Mouse (Mus musculus): ENCODE results near the gene Stmnd1. TPM values are rescaled to one million over a fixed set of nuclear protein-coding genes. Genes with fewer than 3 reads are reported as not detected.

The Stmnd1 gene
- polyA plus RNA-seq, 1 experiment from 2014 or later: not detected

DNA sequence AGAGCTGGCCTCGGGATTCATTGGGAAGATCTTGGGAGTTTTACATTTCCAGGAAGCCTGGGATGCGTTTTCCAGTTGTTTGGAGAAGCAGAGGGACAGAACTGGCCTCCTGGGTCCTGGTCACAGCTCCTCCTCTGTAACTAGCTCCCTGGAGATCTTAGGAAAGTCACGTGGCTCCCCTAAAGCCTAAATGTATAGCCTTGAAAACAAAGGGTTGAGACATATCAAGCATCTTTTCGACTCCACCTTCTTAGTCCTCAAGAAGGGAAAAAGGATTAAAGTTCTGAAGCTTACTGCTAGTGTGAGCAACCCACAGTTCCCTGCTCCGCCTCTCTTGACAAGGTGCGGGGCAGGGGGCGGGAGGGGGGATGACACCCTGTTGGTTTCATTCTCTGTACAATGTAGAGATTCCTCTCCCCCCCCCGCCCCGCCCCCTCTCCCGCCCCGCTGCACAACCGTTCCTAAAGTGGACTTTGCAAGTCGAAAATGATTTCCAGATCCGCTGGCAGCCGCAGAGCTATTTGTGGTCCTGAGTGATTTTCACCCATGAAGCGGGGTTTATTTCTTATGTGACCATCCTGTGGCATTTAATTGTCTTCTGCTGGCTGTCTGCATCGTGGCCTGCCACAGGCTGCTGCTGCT, 589 bp upstream of the Stmnd1 start:
- no peak overlapping the region for H3K27ac ChIP-seq (ENCODE audit: low read depth, low read length)
- H3K36me3 ChIP-seq (ENCODE audit: control insufficient read depth, insufficient read depth, low read length): no peaks in the 10 kb centered on the region
- H3K27me3 ChIP-seq (ENCODE audit: control insufficient read depth, insufficient read depth, low read length): no peaks in the 10 kb centered on the region
- 12% methylated on average over 14 of the region's 17 CpGs for WGBS
- 0 out of 2 replicates have a peak overlapping the region, but pooled peaks have one; percentile 6 for H3K4me3 ChIP-seq (ENCODE audit: low read depth, low read length)
- no peak for DNase-seq (ENCODE audit: low spot score)
- peaks cover 6% of the 10 kb centered on the region for H3K4me1 ChIP-seq (replicated peaks; ENCODE audit: control insufficient read depth, insufficient read depth, low read length)
- H3K9me3 ChIP-seq (ENCODE audit: control insufficient read depth, low read length): no peaks in the 10 kb centered on the region
- H3K4me2 ChIP-seq (replicated peaks; ENCODE audit: low read depth, low read length): peak overlapping the region; percentile 24
- no peak overlapping the region; the same call in 1 of the 2 replicates for H3K9ac ChIP-seq (ENCODE audit: low read depth, low read length)
- ATAC-seq (ENCODE audit: low FRiP score): no peak

DNA sequence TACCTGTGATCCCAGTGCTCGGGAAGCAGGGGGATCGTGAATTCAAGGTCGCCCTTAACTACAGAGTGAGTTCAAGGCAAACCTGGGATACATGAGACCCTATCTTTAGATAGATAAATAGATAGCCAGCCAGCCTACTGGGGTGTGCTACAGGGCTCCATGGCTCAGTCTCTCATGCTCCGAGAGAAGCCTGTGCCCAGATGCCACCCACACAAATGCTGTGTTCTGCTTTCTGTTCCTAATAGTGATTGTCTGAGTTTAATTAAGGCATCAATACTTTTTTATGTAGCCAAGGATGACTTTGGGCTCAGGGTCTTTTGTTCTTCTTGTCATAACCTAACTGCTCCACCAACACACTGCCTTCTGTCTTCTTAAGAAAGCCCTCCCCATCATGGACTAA, 2.2 kb downstream of the Stmnd1 start:
- Histone ChIP-seq H3K4me2 (replicated peaks; ENCODE audit: low read depth, low read length) (no peak overlapping the region), H3K4me1 (replicated peaks; ENCODE audit: control insufficient read depth, insufficient read depth, low read length) (peaks cover 6% of the 10 kb centered on the region; the same call in 1 of the 2 replicates), H3K4me3 (ENCODE audit: low read depth, low read length) (no peak overlapping the region), H3K9ac (ENCODE audit: low read depth, low read length) (no peak overlapping the region), H3K36me3 (ENCODE audit: control insufficient read depth, insufficient read depth, low read length) (no peaks in the 10 kb centered on the region), H3K9me3 (ENCODE audit: control insufficient read depth, low read length) (no peaks in the 10 kb centered on the region), H3K27ac (ENCODE audit: low read depth, low read length) (no peak overlapping the region), H3K27me3 (ENCODE audit: control insufficient read depth, insufficient read depth, low read length) (no peaks in the 10 kb centered on the region)
- DNase-seq (ENCODE audit: low spot score) (no peak), ATAC-seq (ENCODE audit: low FRiP score) (no peak)
- 85% methylated on average over 4 of the region's 4 CpGs for WGBS

DNA sequence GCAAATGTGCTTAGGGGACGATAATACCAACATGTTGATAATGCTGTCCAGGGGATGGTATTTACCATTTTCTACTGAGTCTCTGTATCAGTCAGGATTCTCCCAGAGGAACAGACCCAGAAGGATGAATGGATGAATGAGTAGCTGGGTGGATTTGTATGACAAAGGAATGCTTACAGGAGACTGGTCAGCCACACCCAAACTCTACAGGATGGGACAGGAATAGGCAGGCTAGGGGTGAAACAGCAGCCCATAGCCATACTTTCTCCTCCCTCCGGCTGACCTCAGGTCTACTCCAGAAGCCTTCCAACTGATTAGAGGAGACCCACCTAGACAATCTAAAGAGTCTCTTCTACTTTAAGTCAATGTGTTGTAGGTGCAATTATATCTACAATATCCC, 9.0 kb downstream of the Stmnd1 start:
- H3K4me1 ChIP-seq (replicated peaks; ENCODE audit: control insufficient read depth, insufficient read depth, low read length): no peaks in the 10 kb centered on the region
- no peak overlapping the region for H3K27ac ChIP-seq (ENCODE audit: low read depth, low read length)
- H3K9ac ChIP-seq (ENCODE audit: low read depth, low read length): no peak overlapping the region
- no peaks in the 10 kb centered on the region for H3K9me3 ChIP-seq (ENCODE audit: control insufficient read depth, low read length)
- no peak overlapping the region for H3K4me2 ChIP-seq (replicated peaks; ENCODE audit: low read depth, low read length)
- H3K36me3 ChIP-seq (ENCODE audit: control insufficient read depth, insufficient read depth, low read length): no peaks in the 10 kb centered on the region
- H3K4me3 ChIP-seq (ENCODE audit: low read depth, low read length): no peak overlapping the region
- DNase-seq (ENCODE audit: low spot score): no peak
- WGBS: 94% methylated on average over 2 of the region's 2 CpGs
- H3K27me3 ChIP-seq (ENCODE audit: control insufficient read depth, insufficient read depth, low read length): no peaks in the 10 kb centered on the region
- ATAC-seq (ENCODE audit: low FRiP score): no peak

DNA sequence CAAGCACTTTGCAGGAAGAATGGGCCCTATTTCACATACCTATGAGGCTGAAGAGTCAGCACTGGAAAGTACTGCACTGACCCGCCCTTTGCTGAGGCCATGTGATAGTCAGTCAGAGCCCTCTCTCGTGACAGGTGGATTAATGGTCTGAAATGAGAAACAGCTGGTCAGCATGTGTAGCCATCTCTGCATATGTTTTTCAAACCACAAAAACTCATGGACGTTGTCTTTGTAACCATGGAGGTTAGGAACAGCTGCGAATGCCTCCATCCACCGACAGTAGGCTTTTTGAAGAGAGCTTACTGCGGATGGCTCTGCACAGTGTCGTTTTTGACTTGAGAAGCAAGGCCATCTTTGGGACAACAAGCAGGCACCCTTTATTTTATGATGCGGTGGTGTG, 14.3 kb downstream of the Stmnd1 start:
- peak; percentile 6 for DNase-seq (ENCODE audit: low spot score)

DNA sequence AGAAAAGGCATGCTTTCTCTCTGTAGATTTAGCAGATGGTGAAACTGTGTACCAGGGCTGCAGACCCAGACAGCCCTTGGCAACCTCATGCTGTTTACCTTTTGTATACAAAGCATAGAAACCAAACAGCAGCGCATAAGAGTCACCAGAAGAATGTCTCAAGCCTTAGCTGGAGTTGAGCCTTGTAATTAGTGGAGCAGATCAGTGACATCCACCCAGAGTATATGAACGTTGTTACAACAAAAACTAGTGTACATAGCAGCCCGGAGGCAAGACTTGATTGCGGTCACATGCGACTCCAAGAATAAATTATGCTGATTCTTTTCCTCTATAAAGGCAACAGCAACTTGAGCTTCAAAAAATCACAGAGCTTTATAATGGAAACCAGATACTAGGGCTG, 14.9 kb downstream of the Stmnd1 start:
- no peak overlapping the region for H3K4me2 ChIP-seq (replicated peaks; ENCODE audit: low read depth, low read length)
- H3K27ac ChIP-seq (ENCODE audit: low read depth, low read length): no peak overlapping the region
- ATAC-seq (ENCODE audit: low FRiP score): no peak
- no peak overlapping the region for H3K9ac ChIP-seq (ENCODE audit: low read depth, low read length)
- no peak for DNase-seq (ENCODE audit: low spot score)
- H3K36me3 ChIP-seq (ENCODE audit: control insufficient read depth, insufficient read depth, low read length): no peaks in the 10 kb centered on the region
- 83% methylated on average over 5 of the region's 5 CpGs for WGBS
- no peaks in the 10 kb centered on the region for H3K9me3 ChIP-seq (ENCODE audit: control insufficient read depth, low read length)
- no peak overlapping the region for H3K4me3 ChIP-seq (ENCODE audit: low read depth, low read length)
- no peaks in the 10 kb centered on the region for H3K27me3 ChIP-seq (ENCODE audit: control insufficient read depth, insufficient read depth, low read length)
- no peaks in the 10 kb centered on the region for H3K4me1 ChIP-seq (replicated peaks; ENCODE audit: control insufficient read depth, insufficient read depth, low read length)

More for the DNA sequence above, 14.3 kb downstream of the Stmnd1 start:
- no peak overlapping the region for H3K4me2 ChIP-seq (replicated peaks; ENCODE audit: low read depth, low read length)
- no peak overlapping the region for H3K9ac ChIP-seq (ENCODE audit: low read depth, low read length)
- H3K27ac ChIP-seq (ENCODE audit: low read depth, low read length): no peak overlapping the region
- no peaks in the 10 kb centered on the region for H3K9me3 ChIP-seq (ENCODE audit: control insufficient read depth, low read length)
- 64% methylated on average over 8 of the region's 8 CpGs for WGBS
- H3K4me1 ChIP-seq (replicated peaks; ENCODE audit: control insufficient read depth, insufficient read depth, low read length): no peaks in the 10 kb centered on the region
- no peaks in the 10 kb centered on the region for H3K36me3 ChIP-seq (ENCODE audit: control insufficient read depth, insufficient read depth, low read length)
- H3K4me3 ChIP-seq (ENCODE audit: low read depth, low read length): no peak overlapping the region
- ATAC-seq (ENCODE audit: low FRiP score): no peak
- H3K27me3 ChIP-seq (ENCODE audit: control insufficient read depth, insufficient read depth, low read length): no peaks in the 10 kb centered on the region

DNA sequence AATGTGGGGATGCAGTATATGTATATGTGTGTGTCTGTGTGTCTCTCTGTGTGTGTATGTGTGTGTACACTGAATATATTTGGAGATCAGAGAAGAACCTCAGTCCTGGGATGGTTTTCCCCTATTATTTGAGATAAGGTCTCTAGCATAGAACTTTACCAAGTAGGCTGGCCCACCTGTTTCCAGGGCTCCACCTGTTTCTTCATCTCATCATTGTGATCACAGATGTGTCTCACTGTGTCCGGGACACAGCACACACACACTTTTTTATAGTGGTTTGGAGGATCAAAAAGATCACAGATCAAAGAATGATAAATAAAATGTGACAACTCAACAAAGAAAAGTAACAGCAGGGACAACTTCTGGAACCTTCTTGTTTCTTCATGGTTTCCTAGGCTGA, 17.0 kb downstream of the Stmnd1 start:
- Histone ChIP-seq H3K4me1 (replicated peaks; ENCODE audit: control insufficient read depth, insufficient read depth, low read length) (no peaks in the 10 kb centered on the region), H3K27ac (ENCODE audit: low read depth, low read length) (no peak overlapping the region), H3K36me3 (ENCODE audit: control insufficient read depth, insufficient read depth, low read length) (no peaks in the 10 kb centered on the region), H3K9me3 (ENCODE audit: control insufficient read depth, low read length) (no peaks in the 10 kb centered on the region), H3K4me3 (ENCODE audit: low read depth, low read length) (no peak overlapping the region), H3K27me3 (ENCODE audit: control insufficient read depth, insufficient read depth, low read length) (no peaks in the 10 kb centered on the region), H3K9ac (ENCODE audit: low read depth, low read length) (no peak overlapping the region), H3K4me2 (replicated peaks; ENCODE audit: low read depth, low read length) (no peak overlapping the region)
- DNase-seq (ENCODE audit: low spot score) (no peak), ATAC-seq (ENCODE audit: low FRiP score) (no peak)
- WGBS: 90% methylated on average over 1 of the region's 1 CpGs

DNA sequence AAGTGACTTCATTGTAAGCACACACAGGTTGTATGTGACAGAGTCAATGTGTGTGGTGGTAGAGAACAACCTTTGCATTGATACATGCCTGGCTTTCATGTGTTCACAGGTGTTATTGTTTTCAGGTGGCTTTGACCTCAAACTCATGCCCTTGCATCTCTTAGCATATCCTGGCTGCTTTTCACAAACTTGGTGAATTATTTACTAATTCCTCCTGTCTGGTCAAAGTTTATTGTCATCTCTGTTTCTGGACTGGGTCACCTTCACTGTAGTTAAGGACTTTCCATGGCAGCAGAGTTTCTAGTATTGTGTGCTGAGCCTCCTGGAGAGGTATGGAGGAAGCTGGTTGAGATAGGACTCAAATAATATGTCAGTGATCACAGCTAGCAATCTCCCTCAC, 20.8 kb downstream of the Stmnd1 start:
- H3K9ac ChIP-seq (ENCODE audit: low read depth, low read length): no peak overlapping the region
- no peaks in the 10 kb centered on the region for H3K36me3 ChIP-seq (ENCODE audit: control insufficient read depth, insufficient read depth, low read length)
- no peaks in the 10 kb centered on the region for H3K9me3 ChIP-seq (ENCODE audit: control insufficient read depth, low read length)
- no peaks in the 10 kb centered on the region for H3K4me1 ChIP-seq (replicated peaks; ENCODE audit: control insufficient read depth, insufficient read depth, low read length)
- no peak overlapping the region for H3K4me3 ChIP-seq (ENCODE audit: low read depth, low read length)
- no peak overlapping the region for H3K4me2 ChIP-seq (replicated peaks; ENCODE audit: low read depth, low read length)
- H3K27me3 ChIP-seq (ENCODE audit: control insufficient read depth, insufficient read depth, low read length): no peaks in the 10 kb centered on the region
- ATAC-seq (ENCODE audit: low FRiP score) (no peak), DNase-seq (ENCODE audit: low spot score) (no peak)
- H3K27ac ChIP-seq (ENCODE audit: low read depth, low read length): no peak overlapping the region

DNA sequence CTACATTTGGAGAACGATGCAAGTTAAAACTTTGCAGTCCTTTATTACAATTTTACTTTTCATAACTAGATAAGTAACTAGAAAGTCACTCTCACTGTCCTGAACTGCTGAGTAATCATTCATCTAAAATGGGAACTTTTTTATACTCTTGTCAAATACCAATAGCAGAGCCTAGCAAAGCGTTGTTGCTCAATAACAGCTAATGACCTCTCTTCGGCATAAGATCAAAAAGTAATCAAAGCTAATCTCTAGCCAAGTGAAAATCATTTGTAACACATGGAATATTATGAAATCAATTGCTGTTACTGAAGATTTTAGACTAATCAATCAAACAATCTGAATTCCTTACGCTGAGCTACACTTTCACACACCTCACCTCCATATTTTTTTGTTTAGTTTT, 24.2 kb downstream of the Stmnd1 start:
- no peak overlapping the region for H3K9ac ChIP-seq (ENCODE audit: low read depth, low read length)
- DNase-seq (ENCODE audit: low spot score): no peak
- WGBS: 92% methylated on average over 4 of the region's 4 CpGs
- no peak for ATAC-seq (ENCODE audit: low FRiP score)
- no peak overlapping the region for H3K27ac ChIP-seq (ENCODE audit: low read depth, low read length)
- no peaks in the 10 kb centered on the region for H3K27me3 ChIP-seq (ENCODE audit: control insufficient read depth, insufficient read depth, low read length)
- no peak overlapping the region for H3K4me2 ChIP-seq (replicated peaks; ENCODE audit: low read depth, low read length)
- H3K4me1 ChIP-seq (replicated peaks; ENCODE audit: control insufficient read depth, insufficient read depth, low read length): no peaks in the 10 kb centered on the region
- no peaks in the 10 kb centered on the region for H3K36me3 ChIP-seq (ENCODE audit: control insufficient read depth, insufficient read depth, low read length)
- H3K9me3 ChIP-seq (ENCODE audit: control insufficient read depth, low read length): no peaks in the 10 kb centered on the region
- no peak overlapping the region for H3K4me3 ChIP-seq (ENCODE audit: low read depth, low read length)

DNA sequence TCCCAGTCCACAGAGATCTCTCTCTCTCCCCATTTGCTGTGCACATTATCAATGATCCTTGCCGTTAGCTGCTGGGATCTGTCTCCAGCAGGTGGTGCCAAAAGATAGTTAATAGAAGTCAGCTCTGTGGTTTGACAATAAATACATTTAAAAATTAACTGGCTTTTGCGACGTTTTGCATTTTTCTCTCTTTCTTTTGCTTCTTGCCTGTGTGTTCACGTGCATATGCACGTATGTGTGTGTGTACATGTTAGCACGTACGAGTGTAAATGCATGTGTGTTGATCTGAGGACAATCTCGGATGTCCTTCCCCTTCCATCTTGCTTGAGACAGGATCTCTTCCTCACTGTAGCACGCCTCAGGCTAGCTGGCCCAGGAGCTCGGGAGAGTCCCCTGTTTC, 37.3 kb downstream of the Stmnd1 start:
- no peaks in the 10 kb centered on the region for H3K4me1 ChIP-seq (replicated peaks; ENCODE audit: control insufficient read depth, insufficient read depth, low read length)
- peak; percentile 65 for DNase-seq (ENCODE audit: low spot score)
- 0 out of 2 replicates have a peak, but pooled peaks cover under 1% of the 10 kb centered on the region for H3K9me3 ChIP-seq (ENCODE audit: control insufficient read depth, low read length)
- no peak overlapping the region for H3K27ac ChIP-seq (ENCODE audit: low read depth, low read length)
- H3K4me2 ChIP-seq (replicated peaks; ENCODE audit: low read depth, low read length): no peak overlapping the region
- WGBS: 56% methylated on average over 10 of the region's 10 CpGs
- H3K27me3 ChIP-seq (ENCODE audit: control insufficient read depth, insufficient read depth, low read length): no peaks in the 10 kb centered on the region
- H3K9ac ChIP-seq (ENCODE audit: low read depth, low read length): no peak overlapping the region
- no peak for ATAC-seq (ENCODE audit: low FRiP score)
- H3K36me3 ChIP-seq (ENCODE audit: control insufficient read depth, insufficient read depth, low read length): no peaks in the 10 kb centered on the region
- H3K4me3 ChIP-seq (ENCODE audit: low read depth, low read length): no peak overlapping the region
